Mouse (Mus musculus): ENCODE measurements around the gene Unk.
"Not testable (repeated sequence)": the region's sequence is repeated elsewhere in the genome, so short reads cannot be mapped to it uniquely, and the experiment has no call there.

Unk gene

GRCm38 (mm10) chr11:116010146-116010545 lies 20.0 kb upstream of the Unk start:
- no peak for DNase-seq (ENCODE audit: low read depth, low spot score)

- DNase-seq (ENCODE audit: low read depth, low spot score): no peak
Observed at GRCm38 (mm10) chr11:116010948-116011347, 19.2 kb upstream of the Unk start.

DNA sequence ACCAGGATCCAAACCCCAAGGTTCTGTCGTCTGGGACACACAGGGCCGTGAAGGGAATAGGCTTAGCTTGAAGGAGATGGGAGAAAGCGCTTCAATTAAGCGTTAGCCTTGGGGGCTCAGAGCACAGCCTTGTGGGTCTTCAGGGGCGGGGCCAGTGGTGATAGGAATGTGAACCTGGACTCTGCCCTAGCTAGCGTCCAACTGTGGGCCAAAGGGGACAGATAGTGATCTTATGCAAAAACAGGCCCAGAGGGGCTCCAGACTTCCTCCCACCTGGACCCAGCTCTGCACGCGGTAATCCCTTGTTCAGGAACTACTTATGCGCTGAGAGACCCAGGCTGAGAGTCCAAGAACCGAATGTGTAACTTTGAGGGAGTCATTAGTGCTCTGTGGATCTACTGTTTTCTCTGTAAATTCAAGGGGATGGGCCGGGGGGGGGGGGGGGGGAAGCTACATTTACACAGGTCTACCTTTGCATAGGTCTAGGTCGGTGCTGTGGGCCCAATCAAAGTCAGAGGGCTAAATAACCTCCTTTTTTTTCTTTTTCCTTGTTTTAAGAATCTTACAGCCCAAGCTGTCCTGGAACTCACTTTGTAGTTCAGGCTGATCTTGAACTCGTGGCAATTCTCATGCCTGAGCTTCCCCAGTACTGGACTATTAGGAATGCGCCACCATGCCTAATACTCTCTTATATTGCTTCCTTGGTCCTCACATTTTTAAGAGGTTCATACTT lies 18.4 kb upstream of the Unk start:
- DNase-seq (ENCODE audit: low read depth, low spot score): no peak

GRCm38 (mm10) chr11:116012262-116012947 lies 17.7 kb upstream of the Unk start, which contains the start of gene Galk1:
Gene Galk1 (minus strand): TSS chr11:116012719.
- peak; percentile 74 for DNase-seq (ENCODE audit: low read depth, low spot score)

- no peak for DNase-seq (ENCODE audit: low read depth, low spot score)
Observed at GRCm38 (mm10) chr11:116014821-116015220, 15.3 kb upstream of the Unk start.

DNA sequence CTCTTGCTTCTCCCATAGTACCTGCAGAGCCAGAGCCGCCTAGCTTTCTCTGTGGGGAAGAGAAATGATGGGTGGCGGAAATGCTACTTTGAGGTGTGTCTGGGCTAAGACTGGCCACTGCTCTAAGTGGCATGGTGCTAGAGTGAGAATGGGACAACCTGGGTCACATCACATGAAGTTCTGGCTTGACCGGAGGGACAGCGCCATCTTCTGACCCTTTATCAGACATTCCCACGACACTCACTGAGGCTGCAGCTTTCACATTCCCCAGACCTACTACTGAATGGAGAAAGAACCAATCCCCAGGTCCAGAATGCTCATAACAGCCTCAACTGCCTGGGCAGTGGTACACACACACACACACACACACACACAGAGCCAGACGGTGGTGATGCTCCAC lies 12.0 kb upstream of the Unk start:
- no peak for DNase-seq (ENCODE audit: low read depth, low spot score)

GRCm38 (mm10) chr11:116018867-116019266 lies 11.3 kb upstream of the Unk start:
- DNase-seq (ENCODE audit: low read depth, low spot score): not testable (repeated sequence)

DNA sequence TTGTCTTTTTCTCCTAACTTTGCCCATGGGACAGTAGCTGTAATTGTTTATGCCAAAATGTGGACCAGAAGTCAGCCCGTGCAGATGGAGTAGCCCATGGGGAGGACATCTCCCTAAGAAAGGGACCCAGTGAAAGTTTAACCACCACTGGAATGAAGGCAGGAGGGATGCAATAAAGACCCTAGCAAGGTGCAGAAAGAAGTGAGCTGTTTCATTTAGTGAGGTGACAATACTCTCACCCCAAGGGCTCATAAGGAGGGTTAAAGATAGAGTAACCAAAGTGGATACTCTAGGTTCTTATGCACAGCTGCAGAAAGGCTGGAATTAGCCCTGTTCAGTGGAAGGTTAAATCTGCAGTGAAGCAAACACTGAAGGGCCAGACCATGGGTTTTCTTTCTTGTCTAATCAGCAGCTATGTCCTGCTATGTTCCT lies 10.7 kb upstream of the Unk start:
- DNase-seq (ENCODE audit: low read depth, low spot score): no peak

DNA sequence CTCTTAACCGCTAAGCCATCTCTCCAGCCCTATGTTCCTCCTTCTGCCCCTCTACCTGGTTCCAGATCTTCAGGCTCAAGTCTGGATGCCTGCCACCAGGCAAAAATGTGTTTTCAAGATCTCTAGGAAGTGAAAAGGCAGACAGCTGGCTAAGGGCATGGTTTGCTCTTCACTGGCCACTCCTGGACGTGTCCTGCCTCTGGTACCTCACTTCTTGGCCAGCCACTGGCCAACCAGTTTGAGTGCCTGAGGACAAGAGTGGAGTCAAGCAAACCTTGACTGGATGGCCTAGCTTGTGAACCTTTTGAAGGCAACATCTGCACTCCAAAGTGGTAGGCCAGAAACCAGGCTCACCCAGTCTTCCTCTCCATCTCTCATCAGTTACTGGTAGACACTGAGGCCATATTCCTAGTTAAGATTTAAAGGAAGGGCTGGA lies 10.1 kb upstream of the Unk start:
- DNase-seq (ENCODE audit: low read depth, low spot score): no peak

DNA sequence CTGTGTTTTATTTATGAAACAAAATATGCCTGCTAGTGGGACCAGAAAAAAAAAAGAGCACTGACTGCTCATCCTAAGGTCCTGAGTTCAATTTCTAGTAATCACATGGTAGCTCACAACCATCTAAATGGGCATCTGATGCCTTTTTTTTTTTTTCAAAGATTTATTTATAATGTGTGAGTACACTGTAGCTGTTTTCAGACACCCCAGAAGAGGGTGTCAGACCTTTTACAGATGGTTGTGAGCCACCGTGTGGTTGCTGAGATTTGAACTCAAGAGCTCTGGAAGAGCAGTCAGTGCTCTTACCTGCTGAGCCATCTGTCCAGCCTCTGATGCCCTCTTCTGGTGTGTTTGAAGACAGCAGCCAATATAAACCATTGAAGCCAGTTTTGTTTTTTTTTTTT lies 9.6 kb upstream of the Unk start:
- DNase-seq (ENCODE audit: low read depth, low spot score): no peak

DNA sequence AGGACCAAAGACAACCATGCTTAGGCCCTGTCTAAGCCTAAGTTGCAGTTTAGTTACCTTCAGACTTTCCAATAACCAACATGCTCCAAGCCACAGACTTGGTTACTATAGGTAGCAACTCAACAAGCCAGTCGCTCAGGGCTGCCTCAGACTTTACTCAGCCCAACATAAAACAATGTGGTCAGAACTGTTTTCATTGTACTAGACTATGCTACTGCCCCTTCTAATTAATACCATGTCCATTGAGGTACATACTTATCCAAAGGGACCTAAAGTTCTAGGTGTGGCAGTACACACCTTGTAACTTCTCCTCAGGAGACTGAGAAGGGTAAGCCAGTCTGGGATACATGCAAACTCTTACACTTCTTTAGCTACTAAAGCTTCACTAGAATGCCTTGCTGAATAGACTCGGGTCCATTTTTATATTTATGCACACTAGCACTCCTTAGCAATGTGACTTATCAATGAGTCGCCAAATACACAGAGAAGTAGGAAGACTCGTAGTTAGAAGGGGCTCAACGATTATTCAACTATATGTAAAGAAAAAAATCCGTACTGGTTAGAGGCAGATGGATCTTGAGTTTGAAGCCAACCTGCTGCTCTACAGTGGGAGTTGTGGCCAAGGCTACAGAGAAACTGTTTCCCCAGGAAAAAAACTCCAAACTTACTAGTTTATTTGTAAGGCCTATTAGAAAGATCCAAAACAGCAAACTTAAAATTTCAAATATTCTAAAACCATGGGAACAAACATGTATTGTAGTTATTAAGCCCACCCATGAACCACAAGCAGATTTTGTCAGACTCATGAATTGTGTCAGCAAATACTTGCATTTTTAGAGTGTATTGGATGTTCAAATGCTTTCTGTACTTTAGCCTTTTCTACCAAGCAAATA lies 8.5 kb upstream of the Unk start:
- DNase-seq (ENCODE audit: low read depth, low spot score): no peak

- no peak for DNase-seq (ENCODE audit: low read depth, low spot score)
Observed at GRCm38 (mm10) chr11:116022256-116022780, 7.8 kb upstream of the Unk start.

- not testable (repeated sequence) for DNase-seq (ENCODE audit: low read depth, low spot score)
Observed at GRCm38 (mm10) chr11:116023074-116023770, 6.9 kb upstream of the Unk start.

- peak; percentile 45 for DNase-seq (ENCODE audit: low read depth, low spot score)
Observed at GRCm38 (mm10) chr11:116023771-116024355, 6.3 kb upstream of the Unk start.

DNA sequence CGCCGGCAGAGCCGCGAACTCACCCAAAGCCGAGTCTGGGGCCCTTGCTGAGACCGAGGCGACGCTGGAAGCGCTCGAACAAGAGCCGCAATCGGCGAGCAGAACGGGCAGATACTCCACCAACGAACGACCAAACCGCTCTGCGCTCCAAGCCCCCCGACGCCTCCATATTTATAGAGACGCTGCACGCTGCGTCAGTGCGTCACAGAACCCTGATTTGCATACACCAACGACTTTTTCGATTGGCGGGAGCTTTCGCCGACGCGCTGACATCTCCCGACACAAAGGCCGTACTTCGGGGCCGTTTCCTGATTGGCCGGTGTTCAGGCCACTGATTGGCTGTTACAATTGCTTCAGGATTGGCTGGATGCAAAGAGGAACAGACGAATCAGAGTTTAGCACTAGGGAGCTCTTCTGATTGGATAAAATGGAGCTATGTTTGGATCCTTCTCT lies 5.7 kb upstream of the Unk start:
- peak; percentile 100 for DNase-seq (ENCODE audit: low read depth, low spot score)

DNA sequence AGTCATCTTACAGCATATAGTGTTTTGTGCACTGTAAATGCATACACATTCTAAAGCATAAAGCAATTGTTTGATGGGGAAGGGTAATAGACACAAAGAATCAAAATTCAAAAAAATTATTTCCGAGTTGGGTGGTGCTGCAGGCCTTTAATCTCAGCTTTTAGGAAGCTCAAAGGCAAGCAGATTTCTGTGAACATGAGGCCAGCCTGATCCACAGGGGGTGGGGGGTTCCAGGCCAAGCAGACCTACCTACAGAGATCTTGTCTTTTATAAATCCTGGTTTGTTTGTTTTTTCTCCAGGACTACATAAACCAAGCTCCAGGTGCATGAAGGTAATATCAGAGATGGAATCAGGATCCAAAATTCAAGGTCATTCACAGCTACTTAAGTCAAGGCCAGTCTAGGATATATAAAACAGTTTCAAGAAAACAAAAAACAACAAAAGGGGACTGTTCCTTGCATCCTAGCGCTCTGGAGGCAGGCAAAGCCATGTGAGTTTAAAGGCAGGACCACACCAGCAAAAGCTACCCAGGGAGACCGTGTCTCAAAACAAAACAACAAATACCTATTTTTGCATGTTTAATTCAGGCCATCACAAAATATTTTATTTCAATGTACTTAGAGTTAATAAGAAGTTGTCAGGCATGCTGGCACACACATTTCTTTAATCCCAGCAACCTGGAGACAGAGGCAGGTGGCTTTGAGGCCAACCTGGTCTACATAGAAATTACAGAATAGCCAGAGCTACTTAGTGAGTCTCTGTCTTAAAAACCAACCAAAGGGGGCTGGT lies 4.9 kb upstream of the Unk start:
- no peak for DNase-seq (ENCODE audit: low read depth, low spot score)

DNA sequence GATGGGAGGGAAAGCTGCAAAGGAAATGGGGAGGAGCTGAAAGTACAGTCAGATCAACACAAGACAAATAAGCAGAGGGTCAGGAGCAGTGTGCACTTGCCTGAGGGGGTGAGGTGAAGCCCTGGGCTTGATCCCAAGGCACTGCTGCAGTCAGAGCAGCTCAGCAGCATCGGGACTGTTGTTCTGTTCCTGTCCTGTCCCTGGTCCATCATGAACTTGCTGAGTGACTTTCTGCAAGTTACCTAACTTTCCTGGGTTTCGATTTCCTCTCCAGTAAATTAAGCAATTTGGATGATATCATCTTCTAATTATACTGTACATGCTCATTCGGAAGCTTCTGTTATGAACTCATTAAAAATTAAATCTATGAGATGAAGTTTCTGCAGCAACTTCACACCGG lies 2.4 kb upstream of the Unk start, which contains the start of gene H3f3b:
Gene H3f3b, minus strand, starts transcription at position 207 of the 400 bp plus-strand sequence.
- no peak for DNase-seq (ENCODE audit: low read depth, low spot score)

DNA sequence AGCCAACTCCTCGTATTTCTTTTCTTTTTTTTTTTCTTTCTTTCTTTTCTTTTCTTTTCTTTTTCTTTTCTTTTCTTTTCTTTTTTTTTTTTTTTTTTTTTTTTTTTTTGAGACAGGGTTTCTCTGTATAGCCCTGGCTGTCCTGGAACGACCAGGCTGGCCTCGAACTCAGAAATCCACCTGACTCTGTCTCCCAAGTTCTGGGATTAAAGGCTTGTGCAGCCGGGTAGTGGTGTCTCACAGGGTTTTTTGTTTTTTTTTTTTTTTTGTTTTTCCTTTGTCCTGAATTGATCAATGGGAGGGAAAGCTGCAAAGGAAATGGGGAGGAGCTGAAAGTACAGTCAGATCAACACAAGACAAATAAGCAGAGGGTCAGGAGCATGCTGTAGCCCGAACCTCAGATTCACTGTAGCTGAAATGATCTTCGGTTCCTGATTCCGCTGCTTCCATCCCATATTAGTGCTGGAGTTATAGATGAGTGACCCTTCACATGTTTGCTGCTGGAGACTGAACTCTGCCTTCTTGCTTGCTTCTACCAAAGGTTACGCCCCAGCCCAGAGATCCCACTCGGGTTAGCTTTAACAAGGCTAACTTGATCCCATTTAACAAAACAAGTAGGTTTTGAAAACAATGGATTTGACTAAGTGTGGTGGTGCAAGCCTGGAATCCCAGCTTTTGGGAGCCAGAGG lies 1.8 kb upstream of the Unk start:
- no peak for DNase-seq (ENCODE audit: low read depth, low spot score)

Measured in telencephalon, adult 2 months (tissue).